Mouse (Mus musculus) olfactory bulb, adult 2 months (tissue): ENCODE data around the gene Lyrm9. TPM values are rescaled to one million over a fixed set of nuclear protein-coding genes. Genes with fewer than 3 reads are reported as not detected.
A peak's percentile ranks its signal among the peaks of the same experiment; 100 is the strongest.

Experiments used
- H3K27ac ChIP-seq: fragments of 200-500 bp; 2 replicates; pipeline ENCODE4 v1.5.1; 2012; ENCODE audit warnings: low read depth, low read length; ENCODE audit not compliant: insufficient read depth
- H3K4me1 ChIP-seq: fragments of 200-500 bp; 2 replicates; pipeline ENCODE4 v1.6.1; 2012; ENCODE audit warnings: low read length; ENCODE audit not compliant: control insufficient read depth, insufficient read depth
- H3K4me3 ChIP-seq: fragments of 200-500 bp; 2 replicates; pipeline ENCODE4 v1.5.1; 2012; ENCODE audit warnings: mild to moderate bottlenecking, low read depth, low read length, moderate library complexity; ENCODE audit not compliant: insufficient read depth
- CTCF ChIP-seq: fragments of 200-500 bp; IDR thresholded peaks from 2 replicates; pipeline ENCODE4 v1.5.1; 2012; ENCODE audit warnings: low read depth, mild to moderate bottlenecking, low read length, moderate library complexity; ENCODE audit not compliant: insufficient read depth
- POLR2A ChIP-seq: fragments of 200-500 bp; IDR thresholded peaks from 2 replicates; pipeline ENCODE4 v1.6.1; 2012; ENCODE audit warnings: mild to moderate bottlenecking, low read depth, low read length, moderate library complexity; ENCODE audit not compliant: insufficient read depth
- WGBS: fragments of 180-500 bp; shearing (Covaris S2); methylation state at CpG from one replicate; pipeline ENCODE4 v1.1.7; 2018; 5-methylcytosine and 5-hydroxymethylcytosine counted together
- polyA plus RNA-seq: library from polyadenylated mRNA; stranded (reverse); fragments of >200 nt; gene quantifications from 2 replicates; pipeline ENCODE4 v1.2.4, GENCODE M21; 2012; ENCODE audit warnings: low replicate concordance; ENCODE audit not compliant: missing spikeins, insufficient read depth, insufficient read length

The Lyrm9 gene
- polyA plus RNA-seq, 1 experiment, result not detected

DNA sequence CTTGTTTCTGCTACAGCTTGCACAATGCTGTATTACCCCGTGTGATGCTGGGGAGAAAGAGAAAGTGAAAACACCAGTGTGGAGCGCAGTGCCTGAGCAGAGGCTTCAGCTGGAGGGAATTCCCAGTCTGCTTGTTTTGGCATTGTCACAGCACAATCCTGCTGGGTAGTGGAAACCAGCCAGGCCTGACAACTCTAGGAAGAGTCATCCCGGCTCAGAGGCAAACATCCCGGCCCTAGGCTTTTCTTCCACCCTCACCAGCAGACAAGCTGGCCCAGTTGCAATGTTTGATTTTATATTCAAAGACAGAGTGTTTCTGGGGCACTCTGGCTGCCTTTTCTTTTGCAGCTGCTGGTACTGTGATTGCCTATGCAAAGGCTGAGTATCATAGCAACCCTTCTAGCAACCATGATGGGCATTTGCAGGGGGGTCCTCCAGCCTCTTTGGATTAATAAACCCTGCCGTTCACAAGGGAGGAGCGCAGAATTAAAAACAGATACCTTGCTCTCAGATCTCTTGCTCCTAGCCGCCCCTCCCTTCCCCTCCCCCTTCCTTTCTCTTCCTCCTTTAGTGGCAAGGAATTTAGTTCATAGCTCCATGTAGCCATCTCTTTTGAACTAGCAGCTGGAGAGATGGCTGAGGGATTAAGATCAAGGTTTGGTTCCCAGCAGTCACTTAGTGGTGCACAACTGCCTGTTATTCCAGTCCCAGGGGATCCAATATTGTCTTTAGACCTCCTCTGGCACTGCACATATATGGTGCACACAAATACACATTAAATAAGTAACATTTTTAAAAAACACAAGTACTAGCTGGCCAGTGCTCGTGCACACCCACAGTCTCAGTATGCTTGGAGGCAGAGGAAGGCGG lies 61.0 kb downstream of the Lyrm9 start:
- 18% methylated on average over 9 of the region's 9 CpGs for WGBS
- peaks cover 10% of the 10 kb centered on the region for H3K4me1 ChIP-seq
- H3K4me3 ChIP-seq, result no peak overlapping the region; the same call in 1 of the 2 replicates
- peak overlapping the region; percentile 19; the same call in 1 of the 2 replicates for H3K27ac ChIP-seq
- TF ChIP-seq CTCF, result no peak
- TF ChIP-seq POLR2A, result no peak

DNA sequence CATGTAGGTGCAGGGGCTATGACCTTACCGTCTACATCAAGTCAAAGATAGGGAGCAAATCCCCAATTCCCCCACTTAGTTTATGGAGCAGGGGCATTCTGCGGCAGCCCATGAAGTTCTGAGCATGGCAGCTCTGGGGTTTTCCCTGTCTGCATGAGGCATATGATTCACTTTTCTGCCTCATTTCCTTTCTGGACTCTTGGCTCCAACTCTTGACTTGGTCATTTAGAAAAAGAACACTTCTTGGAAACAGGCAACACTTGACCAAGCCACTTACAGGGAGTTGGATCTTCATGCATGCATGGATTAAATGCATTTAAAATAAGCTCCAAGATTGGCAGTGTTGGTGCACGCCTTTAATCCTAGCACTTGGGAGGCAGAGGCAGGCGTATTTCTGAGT lies 62.8 kb downstream of the Lyrm9 start:
- peaks cover 10% of the 10 kb centered on the region for H3K4me1 ChIP-seq

More for the DNA sequence above, 62.8 kb downstream of the Lyrm9 start:
- H3K27ac ChIP-seq, result no peak overlapping the region
- H3K4me3 ChIP-seq, result no peak overlapping the region
- 97% methylated on average over 4 of the region's 4 CpGs for WGBS
- TF ChIP-seq POLR2A, result no peak
- TF ChIP-seq CTCF, result no peak

Other genes with a start within 250 kb of the Lyrm9 start
- gene Nlk, start 129.2 kb upstream of the Lyrm9 start, polyA plus RNA-seq, result not detected in 2 replicates
- gene Ccnq, start 74.9 kb upstream of the Lyrm9 start, polyA plus RNA-seq, result not detected in 2 replicates
- gene Nos2, start 94.2 kb downstream of the Lyrm9 start, polyA plus RNA-seq, result not detected in 2 replicates
- gene Lgals9, start 158.4 kb downstream of the Lyrm9 start, polyA plus RNA-seq, result not detected in 2 replicates